Mouse (Mus musculus) neural tube, embryonic 12.5 days (tissue): ENCODE measurements around the gene Btbd9. TPM values are rescaled to one million over a fixed set of nuclear protein-coding genes. Genes with fewer than 3 reads are reported as not detected.

Source experiments
- ATAC-seq: fragments of 200-750 bp; cut with Nextera tagmentation; 2 replicates; pipeline ENCODE4 v1.8.0; 2017; ENCODE audit warnings: low read depth, mild to moderate bottlenecking, moderate TSS enrichment, moderate library complexity; ENCODE audit not compliant: low FRiP score
- H3K27ac ChIP-seq: fragments of 300-500 bp; sonication (generic); 2 replicates; pipeline ENCODE4 v1.5.1; 2016
- H3K27me3 ChIP-seq: fragments of 300-500 bp; sonication (generic); replicated peaks from 2 replicates; pipeline ENCODE4 v1.6.1; 2016; ENCODE audit warnings: mild to moderate bottlenecking
- H3K36me3 ChIP-seq: fragments of 300-500 bp; sonication (generic); 2 replicates; pipeline ENCODE4 v1.6.1; 2016; ENCODE audit warnings: mild to moderate bottlenecking
- H3K4me1 ChIP-seq: fragments of 300-500 bp; sonication (generic); 2 replicates; pipeline ENCODE4 v1.6.1; 2016
- H3K4me2 ChIP-seq: fragments of 300-500 bp; sonication (generic); replicated peaks from 2 replicates; pipeline ENCODE4 v1.6.1; 2016; ENCODE audit warnings: mild to moderate bottlenecking
- H3K4me3 ChIP-seq: fragments of 300-500 bp; sonication (generic); 2 replicates; pipeline ENCODE4 v1.5.1; 2016
- H3K9ac ChIP-seq: fragments of 300-500 bp; sonication (generic); 2 replicates; pipeline ENCODE4 v1.6.1; 2016; ENCODE audit warnings: mild to moderate bottlenecking
- H3K9me3 ChIP-seq: fragments of 300-500 bp; sonication (generic); 2 replicates; pipeline ENCODE4 v1.6.1; 2016; ENCODE audit warnings: mild to moderate bottlenecking
- WGBS: fragments of 180-500 bp; shearing (Covaris S2); methylation state at CpG from one replicate; pipeline ENCODE4 v1.1.7; 2016; 5-methylcytosine and 5-hydroxymethylcytosine counted together
- polyA plus RNA-seq: library from polyadenylated mRNA; unstranded; fragments of >200 nt; fragmentation: Nextera tagmentation; extraction: Ambion mirVana; gene quantifications from 2 replicates; pipeline ENCODE4 v1.2.1, GENCODE M21; 2016

The Btbd9 gene
- polyA plus RNA-seq, 1 experiment from 2014 or later, result 88.6 TPM

- Histone ChIP-seq H3K9me3 (no peaks in the 10 kb centered on the region), H3K27ac (no peak overlapping the region), H3K9ac (no peak overlapping the region), H3K27me3 (no peaks in the 10 kb centered on the region), H3K4me2 (no peak overlapping the region), H3K4me1 (peaks cover 23% of the 10 kb centered on the region), H3K36me3 (no peaks in the 10 kb centered on the region), H3K4me3 (no peak overlapping the region)
- ATAC-seq, result no peak
- 87% methylated on average over 1 of the region's 1 CpGs for WGBS
Observed at GRCm38 (mm10) chr17:30610739-30611138, 34.5 kb upstream of the Btbd9 start.

DNA sequence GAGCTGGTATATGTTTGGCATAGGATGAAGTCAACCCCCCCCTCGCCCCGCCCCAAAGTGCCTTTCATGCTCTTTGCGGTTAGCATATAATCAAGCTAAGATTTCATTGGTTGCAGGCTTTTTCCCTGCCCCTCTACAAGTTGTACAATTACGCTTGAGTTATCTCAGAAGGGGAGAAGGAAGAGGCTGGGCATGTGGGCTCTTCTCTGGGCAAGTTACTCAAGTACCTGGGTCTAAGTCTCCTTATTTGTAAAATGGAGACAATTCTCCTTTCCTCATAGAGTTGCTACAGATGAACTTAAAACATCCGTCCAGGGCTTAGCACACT, 33.7 kb upstream of the Btbd9 start:
- Histone ChIP-seq H3K4me2 (no peak overlapping the region), H3K27ac (no peak overlapping the region), H3K36me3 (no peaks in the 10 kb centered on the region), H3K9me3 (no peaks in the 10 kb centered on the region), H3K9ac (no peak overlapping the region), H3K27me3 (no peaks in the 10 kb centered on the region), H3K4me1 (peaks cover 23% of the 10 kb centered on the region), H3K4me3 (no peak overlapping the region)
- ATAC-seq, result no peak
- 91% methylated on average over 5 of the region's 5 CpGs for WGBS

GRCm38 (mm10) chr17:30609305-30609979, 33.2 kb upstream of the Btbd9 start:
- Histone ChIP-seq H3K4me1 (peaks cover 23% of the 10 kb centered on the region), H3K36me3 (no peaks in the 10 kb centered on the region), H3K4me2 (no peak overlapping the region), H3K4me3 (no peak overlapping the region), H3K9ac (no peak overlapping the region), H3K27me3 (no peaks in the 10 kb centered on the region), H3K27ac (no peak overlapping the region), H3K9me3 (no peaks in the 10 kb centered on the region)
- WGBS, result 90% methylated on average over 16 of the region's 16 CpGs
- no peak for ATAC-seq

- peaks cover 23% of the 10 kb centered on the region for H3K4me1 ChIP-seq
- H3K4me2 ChIP-seq, result no peak overlapping the region
- H3K9ac ChIP-seq, result no peak overlapping the region
- H3K9me3 ChIP-seq, result no peaks in the 10 kb centered on the region
- no peak overlapping the region for H3K4me3 ChIP-seq
- H3K27ac ChIP-seq, result no peak overlapping the region
- ATAC-seq, result no peak
- peaks cover 3% of the 10 kb centered on the region for H3K36me3 ChIP-seq
- H3K27me3 ChIP-seq, result no peaks in the 10 kb centered on the region
- WGBS, result 37% methylated on average over 8 of the region's 8 CpGs
Observed at GRCm38 (mm10) chr17:30607909-30608495, 31.7 kb upstream of the Btbd9 start.

DNA sequence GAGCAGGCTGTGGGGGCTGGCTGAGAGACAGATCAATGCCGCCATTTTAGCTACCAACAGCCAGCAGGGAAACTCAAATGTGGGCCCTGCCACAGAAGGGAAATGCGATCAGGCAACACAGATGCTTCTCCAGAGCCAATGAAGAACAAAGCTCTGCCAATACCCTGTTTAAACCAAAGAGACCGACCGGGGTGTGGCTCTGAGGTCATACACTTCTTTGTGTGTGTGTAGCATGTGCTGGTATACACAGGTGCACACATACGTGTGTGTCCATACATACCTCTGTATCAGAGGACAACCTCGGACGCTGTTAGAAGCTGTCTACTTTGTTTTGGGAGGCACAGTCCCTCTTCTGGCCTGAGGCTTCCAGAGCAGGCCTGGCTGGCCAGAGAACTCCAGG, 31.0 kb upstream of the Btbd9 start:
- no peak overlapping the region for H3K4me3 ChIP-seq
- no peak overlapping the region for H3K9ac ChIP-seq
- no peaks in the 10 kb centered on the region for H3K27me3 ChIP-seq
- no peak for ATAC-seq
- peaks cover 10% of the 10 kb centered on the region for H3K36me3 ChIP-seq
- peaks cover 23% of the 10 kb centered on the region for H3K4me1 ChIP-seq
- 90% methylated on average over 7 of the region's 7 CpGs for WGBS
- H3K4me2 ChIP-seq, result no peak overlapping the region
- no peaks in the 10 kb centered on the region for H3K9me3 ChIP-seq
- H3K27ac ChIP-seq, result no peak overlapping the region

- Histone ChIP-seq H3K27ac (no peak overlapping the region), H3K36me3 (peaks cover 17% of the 10 kb centered on the region), H3K9me3 (no peaks in the 10 kb centered on the region), H3K4me3 (no peak overlapping the region), H3K27me3 (no peaks in the 10 kb centered on the region), H3K4me2 (no peak overlapping the region), H3K9ac (no peak overlapping the region), H3K4me1 (peaks cover 19% of the 10 kb centered on the region)
- no peak for ATAC-seq
- WGBS, result 96% methylated on average over 8 of the region's 8 CpGs
Observed at GRCm38 (mm10) chr17:30606634-30607081, 30.4 kb upstream of the Btbd9 start.

DNA sequence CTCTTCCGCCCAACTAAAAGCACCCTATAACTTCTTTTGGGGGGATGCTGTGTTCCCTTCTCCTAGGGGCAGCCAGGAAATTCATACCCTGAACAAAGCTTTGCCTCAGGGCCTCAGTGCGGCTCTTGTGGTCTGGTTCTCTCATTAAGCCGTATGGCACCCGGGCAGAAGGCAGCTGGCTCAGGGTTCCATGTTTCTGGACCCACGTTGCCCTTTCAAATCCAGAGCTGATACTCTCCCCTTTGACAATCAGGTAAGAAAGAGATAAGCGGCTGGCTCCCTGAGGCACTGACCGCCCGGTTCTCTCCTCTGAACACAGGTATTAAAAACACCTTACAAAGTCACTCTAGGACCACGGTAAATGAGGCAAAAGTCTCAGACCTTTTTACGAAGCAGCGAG, 29.9 kb upstream of the Btbd9 start:
- Histone ChIP-seq H3K9ac (no peak overlapping the region), H3K4me1 (peaks cover 14% of the 10 kb centered on the region), H3K27me3 (no peaks in the 10 kb centered on the region), H3K4me2 (no peak overlapping the region), H3K9me3 (no peaks in the 10 kb centered on the region), H3K4me3 (no peak overlapping the region), H3K27ac (no peak overlapping the region), H3K36me3 (peaks cover 19% of the 10 kb centered on the region)
- no peak for ATAC-seq
- WGBS, result 91% methylated on average over 11 of the region's 11 CpGs

DNA sequence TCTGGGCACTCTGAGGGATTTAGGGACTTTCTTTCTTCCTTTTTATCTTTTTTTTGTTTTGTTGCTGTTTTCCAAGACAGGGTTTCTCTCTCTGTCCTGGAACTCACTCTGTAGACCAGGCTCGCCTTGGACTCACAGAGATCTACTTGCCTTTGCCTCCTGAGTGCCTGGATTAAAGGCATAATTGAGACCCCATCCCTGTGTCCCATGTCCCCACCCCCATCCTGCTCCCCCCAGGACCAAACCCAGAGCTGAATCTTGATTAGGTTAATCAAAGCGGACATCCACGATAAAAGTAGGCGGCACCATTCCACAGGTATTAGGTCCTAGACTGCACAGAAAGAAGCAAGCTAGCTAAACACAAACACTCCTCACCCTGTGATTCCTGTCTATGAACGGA, 28.7 kb upstream of the Btbd9 start:
- Histone ChIP-seq H3K36me3 (peaks cover 30% of the 10 kb centered on the region), H3K9me3 (no peaks in the 10 kb centered on the region), H3K4me2 (no peak overlapping the region), H3K9ac (no peak overlapping the region), H3K27me3 (no peaks in the 10 kb centered on the region), H3K4me3 (no peak overlapping the region), H3K27ac (no peak overlapping the region), H3K4me1 (peaks cover 14% of the 10 kb centered on the region)
- 89% methylated on average over 5 of the region's 5 CpGs for WGBS
- ATAC-seq, result no peak

DNA sequence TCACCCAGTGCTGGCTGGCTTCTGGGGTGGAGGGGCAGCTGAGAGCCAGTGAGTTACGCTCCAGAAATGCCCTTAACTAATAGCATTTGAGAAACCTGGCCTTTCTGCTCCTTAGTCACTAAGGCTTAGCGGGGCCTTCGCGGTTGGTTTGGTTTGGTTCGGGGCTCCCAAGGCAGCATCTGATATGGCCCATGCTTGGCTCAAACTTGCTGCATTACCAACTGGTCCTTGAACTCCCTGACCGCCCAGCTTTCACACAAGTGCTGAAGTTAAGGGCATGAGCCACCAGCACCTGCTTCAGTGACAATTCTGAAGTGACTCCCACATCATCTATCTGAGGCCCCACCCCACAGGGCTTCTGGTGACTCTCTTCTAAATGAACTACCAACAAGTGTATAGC, 28.0 kb upstream of the Btbd9 start:
- no peak for ATAC-seq
- Histone ChIP-seq H3K9me3 (no peaks in the 10 kb centered on the region), H3K4me1 (peaks cover 14% of the 10 kb centered on the region), H3K27me3 (no peaks in the 10 kb centered on the region), H3K4me3 (no peak overlapping the region), H3K36me3 (peaks cover 35% of the 10 kb centered on the region), H3K9ac (no peak overlapping the region), H3K27ac (no peak overlapping the region), H3K4me2 (no peak overlapping the region)
- WGBS, result 94% methylated on average over 6 of the region's 6 CpGs

GRCm38 (mm10) chr17:30602175-30602574, 25.9 kb upstream of the Btbd9 start:
- no peak overlapping the region for H3K27ac ChIP-seq
- no peak for ATAC-seq
- no peak overlapping the region for H3K4me3 ChIP-seq
- H3K4me1 ChIP-seq, result peaks cover 2% of the 10 kb centered on the region; the same call in 1 of the 2 replicates
- peaks cover 51% of the 10 kb centered on the region for H3K36me3 ChIP-seq
- 93% methylated on average over 14 of the region's 14 CpGs for WGBS
- H3K9me3 ChIP-seq, result no peaks in the 10 kb centered on the region
- no peaks in the 10 kb centered on the region for H3K27me3 ChIP-seq
- no peak overlapping the region for H3K4me2 ChIP-seq
- no peak overlapping the region for H3K9ac ChIP-seq

DNA sequence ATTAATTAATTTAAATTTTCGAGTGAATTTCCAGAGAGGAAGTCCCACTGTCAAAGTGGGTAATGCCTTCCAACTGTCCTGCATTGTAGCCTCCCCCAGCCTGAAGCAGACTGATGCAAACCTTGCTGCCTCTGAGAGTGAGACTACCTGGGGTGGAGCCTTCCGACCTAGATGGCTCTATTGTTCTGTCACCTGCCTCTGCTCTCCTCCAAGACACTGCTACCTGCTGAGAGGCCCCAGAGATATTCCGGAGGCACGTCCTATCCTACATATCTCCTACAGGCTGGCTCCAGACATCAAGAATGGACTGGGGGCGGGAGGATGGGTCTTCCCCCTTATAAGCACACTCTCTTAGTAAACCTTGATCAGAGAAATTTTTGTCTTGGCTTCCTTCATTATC, 22.0 kb upstream of the Btbd9 start:
- H3K36me3 ChIP-seq, result peaks cover 68% of the 10 kb centered on the region

GRCm38 (mm10) chr17:30597786-30598185, 21.5 kb upstream of the Btbd9 start:
- Histone ChIP-seq H3K4me2 (no peak overlapping the region), H3K27me3 (no peaks in the 10 kb centered on the region), H3K9ac (no peak overlapping the region), H3K9me3 (0 out of 2 replicates have a peak, but pooled peaks cover 3% of the 10 kb centered on the region), H3K4me1 (no peaks in the 10 kb centered on the region), H3K36me3 (peaks cover 67% of the 10 kb centered on the region), H3K27ac (no peak overlapping the region), H3K4me3 (no peak overlapping the region)
- no peak for ATAC-seq
- WGBS, result 96% methylated on average over 9 of the region's 9 CpGs

More for the DNA sequence above, 22.0 kb upstream of the Btbd9 start:
- Histone ChIP-seq H3K27ac (no peak overlapping the region), H3K4me2 (no peak overlapping the region), H3K4me1 (no peaks in the 10 kb centered on the region), H3K9me3 (0 out of 2 replicates have a peak, but pooled peaks cover 3% of the 10 kb centered on the region), H3K4me3 (no peak overlapping the region), H3K9ac (no peak overlapping the region), H3K27me3 (no peaks in the 10 kb centered on the region)
- WGBS, result 84% methylated on average over 5 of the region's 5 CpGs
- ATAC-seq, result no peak

DNA sequence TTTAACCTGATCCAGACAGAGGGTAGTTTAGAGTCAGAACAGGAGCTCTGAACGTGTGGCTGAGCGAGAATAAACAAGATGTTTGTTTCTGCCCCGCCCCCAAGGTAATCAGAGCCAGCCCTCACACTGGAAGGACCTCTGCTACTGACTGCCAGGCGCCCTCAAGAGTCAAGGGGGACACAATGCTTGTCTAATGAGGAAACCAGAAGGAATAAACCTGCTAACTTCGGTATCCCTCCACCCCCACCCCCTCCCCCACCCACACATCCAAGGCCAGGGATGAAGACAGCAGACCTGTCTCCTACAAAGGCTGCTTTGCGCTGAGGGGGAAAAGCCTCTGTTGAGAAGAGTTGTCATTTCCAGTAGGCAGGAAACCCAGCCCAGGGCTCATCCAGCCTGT, 18.6 kb upstream of the Btbd9 start:
- Histone ChIP-seq H3K27ac (no peak overlapping the region), H3K4me1 (no peaks in the 10 kb centered on the region), H3K9ac (no peak overlapping the region), H3K4me2 (no peak overlapping the region), H3K9me3 (0 out of 2 replicates have a peak, but pooled peaks cover 3% of the 10 kb centered on the region), H3K36me3 (peaks cover 44% of the 10 kb centered on the region), H3K27me3 (no peaks in the 10 kb centered on the region), H3K4me3 (no peak overlapping the region)
- ATAC-seq, result no peak
- WGBS, result 71% methylated on average over 6 of the region's 6 CpGs
